In the genomic region with DNA sequence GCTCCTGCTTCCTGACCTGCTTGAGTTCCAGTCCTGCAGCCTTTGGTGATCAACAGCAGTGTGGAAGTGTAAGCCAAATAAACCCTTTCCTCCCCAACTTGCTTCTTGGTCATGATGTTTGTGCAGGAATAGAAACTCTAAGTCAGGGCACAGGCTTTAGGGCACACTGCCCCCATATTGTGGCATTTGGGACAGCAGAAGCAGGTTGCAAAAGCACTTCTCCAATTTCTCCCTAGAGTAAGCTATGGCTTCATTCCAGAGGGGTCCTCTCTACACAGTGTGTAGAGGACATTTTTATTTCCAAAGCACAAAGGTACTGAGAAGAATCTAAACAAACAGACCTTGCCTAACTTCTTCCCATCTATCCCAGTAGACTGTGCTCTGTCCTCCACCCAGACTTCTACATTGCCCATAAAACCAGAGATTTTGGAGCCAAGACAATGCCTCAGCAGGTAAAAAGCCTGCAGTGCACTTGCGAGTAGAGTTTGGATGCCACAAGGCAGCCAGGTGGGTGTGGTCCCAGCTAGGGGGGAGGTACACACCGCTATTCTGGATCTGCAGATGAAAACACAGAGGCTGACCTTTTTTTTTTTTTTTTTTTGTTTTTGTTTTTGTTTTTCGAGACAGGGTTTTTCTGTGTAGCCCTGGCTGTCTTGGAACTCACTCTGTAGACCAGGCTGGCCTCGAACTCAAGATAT, we compare ENCODE assay signal across 32 mouse cellular contexts. TPM values are rescaled to one million over a fixed set of nuclear protein-coding genes. Genes with fewer than 3 reads are reported as not detected.
DNase-seq lines count a peak whose midpoint lies in the region; ATAC-seq and TF ChIP-seq lines count a peak whose summit lies in the region.
"Had no signal": no experiment of that assay in that cellular context is flagged by ENCODE, and none has a peak within 500 bp of the region (broad histone marks: within the 10 kb centered on the region; RNA-seq: fewer than 3 reads in every experiment).

No protein-coding gene starts in this region.

- no peak for TF ChIP-seq CTCF in bone marrow macrophage, adult 2 months (IDR thresholded peaks at IDR 0.05; ENCODE audit: low read depth, low read length)
- 0 out of 2 replicates have a peak, but pooled peaks have one; percentile 17 for TF ChIP-seq CTCF in intestine, postnatal 0 days (IDR thresholded peaks at IDR 0.05; ENCODE audit: low read depth)

- WGBS in heart, embryonic 16.5 days = 78% methylated on average over 4 of the region's 4 CpGs
- 76% methylated on average over 4 of the region's 4 CpGs for WGBS in intestine, postnatal 0 days

- ATAC-seq in heart, embryonic 16.5 days (replicated peaks; ENCODE audit: extremely low read depth, insufficient read depth, low FRiP score) = no peak
- no peak for ATAC-seq in intestine, postnatal 0 days
- ATAC-seq in erythroid progenitor cell, adult 5-6 weeks (replicated peaks; ENCODE audit: low FRiP score, poor library complexity, severe bottlenecking) = no peak
- ATAC-seq: CD4-positive, CD25-positive, alpha-beta regulatory T cell, adult 4 months; forebrain, embryonic 14.5 days; hindbrain, postnatal 0 days had no signal

- no peak overlapping the region for H3K4me2 ChIP-seq in heart, embryonic 16.5 days (ENCODE audit: low read depth, low read length)
- H3K4me2 ChIP-seq in intestine, postnatal 0 days (replicated peaks; ENCODE audit: low read depth) = no peak overlapping the region
- H3K4me2 ChIP-seq: embryonic facial prominence, embryonic 15.5 days; heart, embryonic 15.5 days; hindbrain, embryonic 12.5 days; kidney, embryonic 15.5 days; liver, embryonic 11.5 days had no signal

- no peaks in the 10 kb centered on the region for H3K27me3 ChIP-seq in heart, embryonic 16.5 days (ENCODE audit: control insufficient read depth, insufficient read depth, low read length)
- no peaks in the 10 kb centered on the region for H3K27me3 ChIP-seq in intestine, postnatal 0 days (replicated peaks; ENCODE audit: control insufficient read depth, insufficient read depth, low read length)
- H3K27me3 ChIP-seq: embryonic facial prominence, embryonic 15.5 days; heart, embryonic 15.5 days; hindbrain, embryonic 12.5 days; kidney, embryonic 15.5 days had no signal

- H3K4me1 ChIP-seq in heart, embryonic 16.5 days (ENCODE audit: control insufficient read depth, insufficient read depth, low read length) = peaks cover 20% of the 10 kb centered on the region
- H3K4me1 ChIP-seq in bone marrow macrophage, adult 2 months (ENCODE audit: control insufficient read depth, insufficient read depth, low read length) = peaks cover 45% of the 10 kb centered on the region
- H3K4me1 ChIP-seq in intestine, postnatal 0 days (replicated peaks; ENCODE audit: control insufficient read depth, insufficient read depth, low read length) = peaks cover 20% of the 10 kb centered on the region; the same call in 1 of the 2 replicates

- no peak overlapping the region for H3K4me3 ChIP-seq in heart, embryonic 16.5 days (ENCODE audit: low read length)
- H3K4me3 ChIP-seq in bone marrow macrophage, adult 2 months (ENCODE audit: insufficient read depth, low read length) = no peak overlapping the region
- H3K4me3 ChIP-seq in intestine, postnatal 0 days (ENCODE audit: low read depth, low read length) = no peak overlapping the region
- H3K4me3 ChIP-seq: embryonic facial prominence, embryonic 10.5 days; embryonic facial prominence, embryonic 15.5 days; heart, embryonic 10.5 days; heart, embryonic 15.5 days; hindbrain, embryonic 12.5 days; kidney, embryonic 15.5 days; layer of hippocampus, adult 2 months had no signal

- no peak overlapping the region for H3K9ac ChIP-seq in heart, embryonic 16.5 days (ENCODE audit: low read length)
- H3K9ac ChIP-seq in intestine, postnatal 0 days (ENCODE audit: low read depth, low read length) = no peak overlapping the region
- H3K9ac ChIP-seq: embryonic facial prominence, embryonic 15.5 days; heart, embryonic 15.5 days; hindbrain, embryonic 12.5 days; kidney, embryonic 15.5 days had no signal

- no peak for TF ChIP-seq POLR2A in bone marrow macrophage, adult 2 months (IDR thresholded peaks at IDR 0.05; ENCODE audit: borderline replicate concordance, low read depth, low read length)

- H3K27ac ChIP-seq in heart, embryonic 16.5 days (ENCODE audit: low read length) = 0 out of 2 replicates have a peak overlapping the region, but pooled peaks have one; percentile 4
- peak overlapping the region; percentile 6; the same call in 1 of the 2 replicates for H3K27ac ChIP-seq in bone marrow macrophage, adult 2 months (ENCODE audit: insufficient read depth, low read depth, low read length)
- H3K27ac ChIP-seq in intestine, postnatal 0 days (ENCODE audit: low read depth, low read length) = peak overlapping the region; percentile 28; the same call in 1 of the 2 replicates
- H3K27ac ChIP-seq: embryonic facial prominence, embryonic 10.5 days; embryonic facial prominence, embryonic 15.5 days; heart, embryonic 10.5 days; heart, embryonic 15.5 days; hindbrain, embryonic 12.5 days; hindbrain, postnatal 0 days; kidney, embryonic 15.5 days; layer of hippocampus, adult 2 months; macrophage had no signal

- DNase-seq in heart, adult 9 months (ENCODE audit: low spot score in 2 of 2) = no peak
- DNase-seq in A20 (ENCODE audit: low read depth, low spot score) = peak; percentile 29
- no peak for DNase-seq in adrenal gland, postnatal 25 days
- no peak for DNase-seq in layer of hippocampus, postnatal 14 days (ENCODE audit: low spot score in 2 of 2)
- DNase-seq: adrenal gland, postnatal 10 days; cerebellum, adult 2 months; cerebellum, postnatal 14 days; gastrocnemius, postnatal 36 days; heart, postnatal 36 days; kidney, adult 11 months; kidney, postnatal 25 days; layer of hippocampus, postnatal 36 days; lung, postnatal 10 days; midbrain, embryonic 14.5 days; retina, postnatal 1 day; right cerebral cortex, postnatal 14 days had no signal

- H3K36me3 ChIP-seq in heart, embryonic 16.5 days (ENCODE audit: control insufficient read depth, insufficient read depth) = peaks cover 21% of the 10 kb centered on the region
- peaks cover 20% of the 10 kb centered on the region for H3K36me3 ChIP-seq in intestine, postnatal 0 days (ENCODE audit: control insufficient read depth, insufficient read depth)

- no peaks in the 10 kb centered on the region for H3K9me3 ChIP-seq in heart, embryonic 16.5 days (replicated peaks; ENCODE audit: control insufficient read depth, low read length)
- H3K9me3 ChIP-seq in intestine, postnatal 0 days (ENCODE audit: control insufficient read depth) = no peaks in the 10 kb centered on the region
- H3K9me3 ChIP-seq: embryonic facial prominence, embryonic 10.5 days; embryonic facial prominence, embryonic 15.5 days; heart, embryonic 10.5 days; heart, embryonic 15.5 days; hindbrain, embryonic 12.5 days; kidney, embryonic 15.5 days had no signal

RNA-seq across cellular contexts. Expression of a gene that starts 26.6 kb away (rescaled TPM):
- polyA plus RNA-seq in heart, embryonic 16.5 days (2015; fragmentation: Nextera tagmentation; extraction: Ambion mirVana) = 11.4 and 15.2 TPM in 2 replicates
- polyA plus RNA-seq in bone marrow macrophage, adult 2 months (2012; ENCODE audit: insufficient read depth, insufficient read length, missing spikeins) = 10.0 and 10.1 TPM in 2 replicates
- 31.9 and 32.3 TPM in 2 replicates for polyA plus RNA-seq in intestine, postnatal 0 days (2015; fragmentation: Nextera tagmentation; extraction: Ambion mirVana)
- total RNA-seq in erythroid progenitor cell, adult 5-6 weeks (2015; ENCODE audit: low replicate concordance) = 2.9 TPM in 1 of 2 replicates, not detected in the other
- total RNA-seq in erythroid progenitor cell, adult 5-6 weeks (2017; ENCODE audit: low replicate concordance) = 0.53 TPM in 1 of 2 replicates, not detected in the other
- total RNA-seq in adrenal gland, postnatal 25 days (2021) = 37.2 and 44.9 TPM in 2 replicates
- total RNA-seq in layer of hippocampus, postnatal 14 days (2021) = 10 to 100 TPM in 1 of 2 experiments, 1 to 10 TPM in 1; 9.5 to 11.3 TPM

RNA-seq across cellular contexts. Expression of a gene that starts 26.7 kb away (rescaled TPM):
- polyA plus RNA-seq in heart, embryonic 16.5 days (2015; fragmentation: Nextera tagmentation; extraction: Ambion mirVana) = 48.8 and 49.0 TPM in 2 replicates
- polyA plus RNA-seq in bone marrow macrophage, adult 2 months (2012; ENCODE audit: insufficient read depth, insufficient read length, missing spikeins) = 31.1 and 40.5 TPM in 2 replicates
- polyA plus RNA-seq in intestine, postnatal 0 days (2015; fragmentation: Nextera tagmentation; extraction: Ambion mirVana) = 62.2 and 67.7 TPM in 2 replicates
- 1.8 and 3.8 TPM in 2 replicates for total RNA-seq in erythroid progenitor cell, adult 5-6 weeks (2015; ENCODE audit: low replicate concordance)
- total RNA-seq in erythroid progenitor cell, adult 5-6 weeks (2017; ENCODE audit: low replicate concordance) = 3.0 and 4.5 TPM in 2 replicates
- 35.7 and 49.0 TPM in 2 replicates for total RNA-seq in adrenal gland, postnatal 25 days (2021)
- total RNA-seq in layer of hippocampus, postnatal 14 days (2021) = 10 to 100 TPM; 14.8 to 17.2 TPM

RNA-seq across cellular contexts. Expression of a gene that starts 47.4 kb away (rescaled TPM):
- 6.1 and 6.8 TPM in 2 replicates for polyA plus RNA-seq in heart, embryonic 16.5 days (2015; fragmentation: Nextera tagmentation; extraction: Ambion mirVana)
- polyA plus RNA-seq in bone marrow macrophage, adult 2 months (2012; ENCODE audit: insufficient read depth, insufficient read length, missing spikeins) = 107 and 114 TPM in 2 replicates
- polyA plus RNA-seq in intestine, postnatal 0 days (2015; fragmentation: Nextera tagmentation; extraction: Ambion mirVana) = 6.0 and 6.3 TPM in 2 replicates
- 7.6 and 18.9 TPM in 2 replicates for total RNA-seq in erythroid progenitor cell, adult 5-6 weeks (2015; ENCODE audit: low replicate concordance)
- 7.0 and 7.8 TPM in 2 replicates for total RNA-seq in erythroid progenitor cell, adult 5-6 weeks (2017; ENCODE audit: low replicate concordance)
- 1.6 and 1.9 TPM in 2 replicates for total RNA-seq in adrenal gland, postnatal 25 days (2021)
- 10 to 100 TPM; 18.4 to 21.5 TPM for total RNA-seq in layer of hippocampus, postnatal 14 days (2021)
